Mouse (Mus musculus) C2C12 (cell line): ENCODE data around the gene Ywhab.

ENCODE experiments used
- CEBPB ChIP-seq: IDR thresholded peaks from one replicate; pipeline ENCODE4 v1.6.1; 2011; ENCODE audit warnings: low read depth, mild to moderate bottlenecking, control low read depth, moderate library complexity
- CTCF ChIP-seq: IDR thresholded peaks from one replicate; pipeline ENCODE4 v1.5.1; 2011; ENCODE audit not compliant: control insufficient read depth, insufficient read depth, insufficient read length
- FOSL1 ChIP-seq: IDR thresholded peaks from one replicate; pipeline ENCODE4 v1.8.0; 2011; ENCODE audit warnings: mild to moderate bottlenecking, low read length; ENCODE audit not compliant: poor library complexity, insufficient read depth, severe bottlenecking
- MAX ChIP-seq: IDR thresholded peaks from one replicate; pipeline ENCODE4 v1.6.1; 2011; ENCODE audit warnings: mild to moderate bottlenecking, control low read depth
- MYOD1 ChIP-seq: IDR thresholded peaks from one replicate; pipeline ENCODE4 v1.6.1; 2011; ENCODE audit warnings: low read depth; ENCODE audit not compliant: control insufficient read depth, insufficient read length

DNA sequence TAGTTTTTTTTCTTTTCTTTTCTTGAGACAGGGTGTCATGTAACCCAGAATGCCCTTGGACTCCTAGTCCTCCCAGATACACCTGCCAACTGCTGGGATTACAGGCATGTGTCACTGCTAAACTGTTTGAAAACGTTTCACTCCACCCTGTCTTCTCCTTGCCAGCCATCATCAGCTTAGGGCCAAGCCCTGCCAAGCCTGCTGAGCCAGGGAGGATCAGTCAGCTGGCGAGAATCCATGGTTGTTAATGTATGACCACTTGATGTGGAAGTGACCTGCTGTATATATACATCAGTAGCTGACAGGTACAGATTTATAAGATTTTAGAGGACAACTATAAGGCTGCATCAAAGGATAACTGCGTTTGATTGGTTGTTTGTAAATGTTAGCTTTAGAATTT is 24.4 kb upstream of the Ywhab start:
- TF ChIP-seq MAX (no peak), CTCF (no peak), FOSL1 (no peak), CEBPB (no peak), MYOD1 (no peak)
